Mouse (Mus musculus) layer of hippocampus, adult 9-10 months (tissue): ENCODE measurements around the gene Tfcp2l1.

Source experiments
- DNase-seq: peaks from one replicate; pipeline ENCODE4 v3.0.0; 2022; ENCODE audit warnings: low spot score

Tfcp2l1 gene

GRCm38 (mm10) chr1:118658716-118659115 is 31.0 kb downstream of the Tfcp2l1 start:
- no peak for DNase-seq

DNA sequence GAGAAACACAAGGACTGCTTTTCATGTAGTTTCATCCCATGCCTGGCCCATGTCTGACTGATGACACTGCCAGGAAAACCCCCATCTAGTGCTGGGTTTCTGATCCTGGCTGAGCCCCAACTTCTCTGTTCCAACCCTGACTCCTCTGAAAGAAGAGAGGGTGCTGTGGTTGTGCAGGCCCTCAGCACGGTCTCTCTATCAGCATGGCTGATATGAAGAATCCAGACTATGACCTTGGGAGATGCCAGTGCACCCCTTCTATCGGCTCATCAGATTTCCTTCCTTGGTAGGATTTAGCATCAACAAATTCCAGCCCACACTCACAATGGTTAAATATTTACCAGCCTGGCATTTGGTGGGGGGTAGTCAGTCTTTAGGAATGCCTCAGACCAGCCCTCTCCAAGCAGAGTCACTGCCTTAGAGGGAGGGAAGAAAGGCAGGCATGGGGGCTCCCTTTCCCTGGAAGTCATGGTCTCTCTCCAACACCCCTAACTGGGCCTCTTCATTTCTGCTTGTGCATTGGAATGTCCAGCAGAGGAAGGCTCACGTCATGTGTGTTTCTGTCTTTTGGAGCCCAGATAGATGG is 33.2 kb downstream of the Tfcp2l1 start:
- DNase-seq = no peak

DNA sequence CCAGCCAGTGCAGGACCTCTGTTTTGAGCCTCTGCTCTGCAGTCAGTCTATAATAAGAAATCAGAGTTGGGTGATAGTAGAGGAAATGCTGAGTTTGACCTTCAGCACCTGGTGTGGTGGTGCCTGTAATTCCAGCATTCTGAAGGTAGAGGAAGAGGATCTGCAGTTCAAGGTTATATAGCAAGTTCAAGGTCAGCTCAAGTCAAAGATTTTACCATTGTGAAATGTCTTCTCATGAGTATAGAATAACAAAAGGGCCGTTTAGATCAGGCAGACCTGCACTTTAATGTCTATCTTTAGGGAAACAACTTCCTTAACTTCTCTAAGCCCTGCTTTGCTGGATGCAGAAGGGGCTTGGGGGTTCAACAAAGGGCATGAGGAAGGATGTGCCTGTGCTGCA is 35.3 kb downstream of the Tfcp2l1 start:
- no peak for DNase-seq

DNA sequence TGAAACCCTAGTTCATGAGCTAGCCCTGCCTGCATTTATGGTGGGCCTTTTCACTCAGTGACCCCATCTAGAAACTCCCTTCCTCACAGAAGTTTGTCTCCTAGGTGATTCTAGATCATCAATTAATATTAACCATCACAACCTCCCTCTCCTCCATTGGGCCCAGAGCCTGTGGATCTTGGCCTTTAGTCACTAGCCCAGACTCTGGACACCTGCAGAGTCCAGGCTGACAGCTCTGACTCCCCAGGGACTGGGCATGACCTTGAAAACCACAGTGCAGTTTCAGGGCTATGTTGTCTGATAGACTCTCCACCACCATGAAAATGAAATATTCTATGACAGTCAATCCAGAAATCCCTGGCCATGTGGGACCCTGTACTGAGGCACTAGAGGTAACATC is 39.8 kb downstream of the Tfcp2l1 start:
- DNase-seq = no peak

- DNase-seq = no peak
Measured at GRCm38 (mm10) chr1:118672196-118672595, 44.5 kb downstream of the Tfcp2l1 start.

DNA sequence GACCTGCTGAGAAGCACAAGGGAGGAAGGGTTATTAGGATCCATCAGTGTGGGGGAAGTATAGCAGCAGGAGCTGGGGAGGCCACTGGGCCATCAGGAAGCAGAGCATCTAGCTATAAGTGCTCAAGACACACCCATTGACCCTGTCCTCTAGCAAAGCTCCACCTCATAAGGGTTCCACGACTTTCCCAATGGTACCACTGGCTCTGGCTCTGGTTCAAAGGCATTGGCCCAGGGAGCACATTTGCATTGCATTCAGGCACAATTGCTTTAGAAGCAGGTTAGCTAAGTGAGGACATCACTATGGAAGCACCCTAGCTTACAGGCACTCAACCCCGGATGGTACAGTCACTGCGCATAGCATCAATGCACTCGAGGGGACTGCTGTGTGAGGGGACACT is 46.4 kb downstream of the Tfcp2l1 start:
- no peak for DNase-seq

- DNase-seq = no peak
Measured at GRCm38 (mm10) chr1:118681980-118682379, 54.2 kb downstream of the Tfcp2l1 start.

DNA sequence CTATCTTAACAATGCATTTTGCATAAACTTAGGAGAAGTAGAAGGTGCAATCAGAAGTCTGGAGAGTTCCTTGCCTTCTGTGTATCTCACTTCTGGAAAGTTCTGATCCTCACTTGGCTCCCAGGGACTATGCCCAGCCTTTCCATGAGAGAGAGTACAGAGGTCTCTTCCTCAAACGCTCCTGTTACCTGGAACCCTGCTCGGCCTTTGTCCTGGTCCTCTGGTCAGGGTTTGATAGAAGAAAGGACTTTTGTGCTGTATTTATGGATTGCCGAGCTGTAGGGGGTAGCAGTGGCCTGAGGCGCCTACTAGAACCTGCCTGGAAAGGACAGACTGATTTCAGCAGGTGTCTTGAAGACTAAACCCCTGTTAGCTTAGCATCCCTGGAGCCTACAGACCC is 55.9 kb downstream of the Tfcp2l1 start:
- no peak for DNase-seq

DNA sequence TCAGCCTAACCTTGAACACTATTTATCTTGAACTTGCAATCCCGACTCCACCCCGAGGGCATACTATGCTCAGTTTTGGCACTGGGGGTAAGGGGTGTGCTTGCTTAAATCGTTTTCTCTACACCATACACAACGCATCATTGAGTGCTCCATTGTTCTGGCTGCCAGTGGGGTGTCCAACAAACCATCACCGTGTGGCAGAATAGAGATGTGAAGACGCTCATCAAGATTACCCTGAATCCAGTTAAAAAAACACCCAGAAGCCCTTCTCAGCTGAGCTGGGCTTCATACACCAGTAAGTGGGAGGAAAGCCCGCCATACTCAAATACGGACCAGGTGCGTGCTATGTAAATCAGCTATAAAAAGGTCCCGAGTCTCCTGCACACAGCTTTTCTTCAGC is 60.0 kb downstream of the Tfcp2l1 start:
- DNase-seq = no peak

GRCm38 (mm10) chr1:118689830-118690229 is 62.1 kb downstream of the Tfcp2l1 start:
- no peak for DNase-seq

- no peak for DNase-seq
Measured at GRCm38 (mm10) chr1:118694436-118694835, 66.7 kb downstream of the Tfcp2l1 start.

DNA sequence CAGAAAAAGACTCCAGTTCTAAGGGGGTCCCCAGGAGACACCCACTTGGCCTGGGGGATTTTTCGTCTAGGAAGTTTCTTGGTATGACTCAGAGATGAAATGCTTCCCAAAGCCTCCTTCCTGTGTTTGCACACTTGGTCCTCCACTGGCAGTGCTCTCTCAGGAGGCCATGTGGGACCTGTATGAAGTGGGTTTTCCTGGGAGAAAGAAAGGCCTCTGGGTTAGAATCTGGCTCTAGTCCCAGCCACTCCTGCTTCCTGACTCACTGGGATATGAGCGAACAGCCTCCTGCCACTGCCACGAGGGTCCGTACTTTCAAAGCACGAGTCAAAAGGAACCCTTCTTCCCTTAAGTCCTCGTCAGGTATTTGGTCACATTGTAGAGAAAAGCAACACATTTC is 70.2 kb downstream of the Tfcp2l1 start:
- DNase-seq = no peak

DNA sequence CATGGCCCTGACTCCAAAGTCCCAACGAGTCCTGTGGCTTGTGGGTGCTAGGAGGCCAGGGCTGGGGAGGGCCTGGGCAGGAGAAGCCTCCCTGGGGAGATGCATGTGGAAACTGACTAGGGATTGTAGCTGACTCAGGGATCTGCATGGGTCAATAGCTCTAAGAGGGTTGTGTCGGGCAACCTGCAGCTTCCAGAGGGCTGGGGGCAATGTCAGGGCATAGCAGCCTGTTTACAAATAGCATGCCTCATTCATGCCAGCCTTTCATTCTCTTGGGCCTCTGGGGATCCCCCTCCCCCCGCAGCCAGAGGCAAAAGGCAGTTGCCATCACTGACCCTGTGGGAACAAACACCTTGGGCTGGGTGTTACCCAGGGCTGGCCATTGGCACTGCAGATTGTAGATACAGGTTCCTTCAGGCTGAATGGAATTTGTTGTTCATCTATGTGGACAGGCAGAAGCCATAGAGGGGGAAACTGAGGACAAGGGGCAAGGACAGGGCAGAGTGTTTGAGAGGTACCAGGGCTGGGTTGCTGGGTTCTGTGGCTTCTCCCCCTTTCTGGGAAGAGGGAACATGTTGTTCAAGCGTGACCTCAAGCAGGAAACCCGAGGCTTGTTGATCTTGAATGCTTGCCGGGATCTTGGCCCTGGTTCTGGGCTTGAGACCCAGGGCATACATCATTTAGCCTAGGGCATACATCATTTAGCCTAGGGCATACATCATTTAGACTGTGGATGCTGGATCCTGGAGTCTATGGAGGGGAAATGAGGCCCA is 71.6 kb downstream of the Tfcp2l1 start:
- no peak for DNase-seq

DNA sequence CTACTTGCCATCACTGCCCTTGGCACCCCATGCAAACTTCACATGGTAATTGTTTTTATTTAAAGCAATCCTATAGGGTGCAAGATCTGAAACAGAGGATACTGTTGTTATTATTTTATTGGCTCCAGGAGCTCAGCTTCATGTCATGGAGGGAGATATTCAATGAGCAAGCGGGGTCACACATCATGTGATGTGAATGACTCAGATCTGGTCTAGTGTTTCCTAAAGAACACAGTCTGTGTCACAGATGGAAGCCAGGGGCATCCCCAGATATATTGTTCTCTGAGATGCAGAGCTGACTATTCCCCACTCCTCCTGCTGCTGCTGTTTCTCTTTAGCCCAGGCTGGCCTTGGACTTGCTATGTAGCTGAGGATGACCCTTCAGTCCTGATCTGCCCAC is 72.2 kb downstream of the Tfcp2l1 start:
- DNase-seq = no peak

DNA sequence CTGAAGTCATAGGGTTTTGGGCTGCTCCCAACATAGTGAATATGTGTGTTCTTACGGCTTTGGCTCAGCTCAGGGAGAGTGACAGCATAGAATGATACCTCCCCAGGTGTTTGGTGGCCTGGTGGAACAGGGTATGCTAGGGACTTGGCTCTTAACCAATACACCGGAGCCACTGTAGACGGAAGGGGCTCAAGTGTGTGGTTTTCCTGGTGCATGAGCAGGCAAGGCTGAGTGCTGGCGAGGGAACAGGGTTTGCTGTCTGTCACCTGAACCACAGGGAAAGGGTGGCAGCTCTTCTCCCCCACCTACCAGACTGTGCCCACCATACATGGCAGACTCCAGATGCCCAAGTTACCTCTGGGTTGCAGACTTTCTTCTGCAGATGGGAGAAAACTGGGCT is 83.9 kb downstream of the Tfcp2l1 start:
- no peak for DNase-seq

DNA sequence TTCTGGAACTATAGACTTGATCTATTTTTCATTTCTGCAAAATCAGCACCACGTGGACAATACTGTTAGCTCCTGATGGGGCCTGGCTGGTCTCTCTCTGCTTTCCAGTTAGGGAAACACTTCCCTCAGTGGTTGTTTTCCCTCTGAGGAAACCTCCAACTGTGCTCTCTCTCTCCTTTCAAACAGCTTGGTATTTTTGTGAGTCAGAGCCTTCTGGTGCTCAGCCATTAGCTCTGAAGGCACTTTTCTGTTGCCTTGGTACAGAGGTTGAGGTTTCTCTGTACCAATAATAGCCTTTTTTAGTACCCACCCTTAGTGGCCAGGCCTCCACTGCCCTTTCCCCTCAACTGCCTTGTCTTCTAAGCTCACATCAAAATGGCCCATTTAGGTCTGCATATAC is 88.5 kb downstream of the Tfcp2l1 start:
- DNase-seq = no peak

GRCm38 (mm10) chr1:118718055-118718454 is 90.3 kb downstream of the Tfcp2l1 start:
- DNase-seq = no peak

DNA sequence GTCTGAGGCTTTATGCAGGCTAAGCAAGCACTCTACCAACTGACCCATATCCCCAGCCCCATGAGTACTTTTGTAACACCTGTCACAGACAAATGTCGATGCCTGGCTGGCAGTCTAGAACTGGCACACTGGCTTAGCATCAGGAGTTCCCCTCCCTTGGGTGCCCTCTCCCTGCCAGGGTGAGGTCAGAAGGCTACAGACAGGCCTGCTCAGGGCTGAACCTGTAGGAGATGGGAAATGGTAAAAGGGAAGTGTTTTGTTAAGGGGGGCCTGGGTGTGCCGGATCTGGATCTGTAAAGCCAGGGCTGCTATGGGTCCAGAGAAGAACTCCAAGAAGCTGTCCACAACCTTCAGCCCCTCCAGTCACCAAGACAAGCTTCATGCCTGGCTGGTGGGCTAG is 92.0 kb downstream of the Tfcp2l1 start:
- no peak for DNase-seq

DNA sequence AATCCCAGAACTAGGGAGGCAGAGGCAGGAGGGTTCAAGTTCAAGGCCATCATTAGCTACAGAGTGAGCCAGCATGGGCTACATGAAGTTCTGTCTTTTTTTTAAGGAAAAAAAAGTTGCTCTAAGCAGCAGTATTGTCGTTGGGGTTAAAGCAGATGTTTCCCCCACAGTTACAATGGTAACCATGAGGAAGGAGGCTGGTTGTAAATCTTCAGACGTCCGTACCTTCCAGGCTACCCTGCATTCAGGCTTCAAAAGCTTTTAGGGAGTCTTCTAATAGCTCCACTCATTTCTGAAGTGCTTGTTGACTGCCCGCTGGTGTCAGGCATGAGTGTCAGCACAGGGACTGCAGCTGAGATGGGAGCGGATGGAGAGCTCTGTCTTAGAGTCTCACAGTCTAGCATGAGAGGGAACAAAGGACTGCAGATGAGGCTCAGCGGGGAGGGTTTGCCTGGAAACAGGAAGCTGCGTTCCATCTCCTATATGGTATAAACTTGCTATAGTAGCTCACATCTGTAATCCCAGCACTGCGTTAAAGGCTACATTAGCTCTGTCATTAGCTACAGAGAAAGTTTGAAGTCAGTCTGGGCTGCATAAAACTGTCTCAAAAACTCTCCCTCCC is 92.8 kb downstream of the Tfcp2l1 start:
- no peak for DNase-seq

- no peak for DNase-seq
Measured at GRCm38 (mm10) chr1:118727075-118727474, 99.3 kb downstream of the Tfcp2l1 start.

- DNase-seq = no peak
Measured at GRCm38 (mm10) chr1:118728796-118729195, 101.1 kb downstream of the Tfcp2l1 start.
